8 mouse cellular contexts compared by ENCODE assay signal in genomic region chr8:45110064-45110812, GRCm38 (mm10). TPM values are rescaled to one million over a fixed set of nuclear protein-coding genes. Genes with fewer than 3 reads are reported as not detected.
DNase-seq lines count a peak whose midpoint lies in the region; ATAC-seq and TF ChIP-seq lines count a peak whose summit lies in the region.

No protein-coding gene starts in this region.

- H3K27me3 ChIP-seq in kidney, embryonic 15.5 days = peaks cover 27% of the 10 kb centered on the region
- H3K27me3 ChIP-seq in embryonic facial prominence, embryonic 13.5 days = peaks cover 25% of the 10 kb centered on the region
- no peaks in the 10 kb centered on the region for H3K27me3 ChIP-seq in intestine, embryonic 15.5 days (replicated peaks)
- H3K27me3 ChIP-seq in myocyte (ENCODE audit: control insufficient read depth, insufficient read depth, insufficient read length) = no peaks in the 10 kb centered on the region

- peak overlapping the region; percentile 33 for H3K4me3 ChIP-seq in kidney, embryonic 15.5 days (replicated peaks)
- H3K4me3 ChIP-seq in embryonic facial prominence, embryonic 13.5 days = peak overlapping the region; percentile 35
- H3K4me3 ChIP-seq in intestine, embryonic 15.5 days (replicated peaks) = peak overlapping the region; percentile 14; the same call in 1 of the 2 replicates
- no peak overlapping the region for H3K4me3 ChIP-seq in myocyte

- no peaks in the 10 kb centered on the region for H3K9me3 ChIP-seq in kidney, embryonic 15.5 days (replicated peaks)
- no peaks in the 10 kb centered on the region for H3K9me3 ChIP-seq in embryonic facial prominence, embryonic 13.5 days
- no peaks in the 10 kb centered on the region for H3K9me3 ChIP-seq in intestine, embryonic 15.5 days

- no peak overlapping the region for H3K9ac ChIP-seq in kidney, embryonic 15.5 days
- peak overlapping the region; percentile 21; the same call in 1 of the 2 replicates for H3K9ac ChIP-seq in embryonic facial prominence, embryonic 13.5 days
- no peak overlapping the region for H3K9ac ChIP-seq in intestine, embryonic 15.5 days

- H3K4me1 ChIP-seq in kidney, embryonic 15.5 days = peaks cover 16% of the 10 kb centered on the region
- H3K4me1 ChIP-seq in embryonic facial prominence, embryonic 13.5 days = peaks cover 17% of the 10 kb centered on the region; the same call in 1 of the 2 replicates
- no peaks in the 10 kb centered on the region for H3K4me1 ChIP-seq in intestine, embryonic 15.5 days (replicated peaks)

- ATAC-seq in kidney, embryonic 15.5 days (replicated peaks; ENCODE audit: low FRiP score) = no peak
- ATAC-seq in embryonic facial prominence, embryonic 13.5 days (ENCODE audit: insufficient number of reproducible peaks, insufficient read depth, low FRiP score, low TSS enrichment, low read depth) = 0 out of 2 replicates have a peak, but pooled peaks have one; percentile 59
- ATAC-seq in intestine, embryonic 15.5 days = peak; percentile 45

- TF ChIP-seq POLR2A in myocyte (IDR thresholded peaks at IDR 0.05; ENCODE audit: insufficient read length, low read depth) = no peak

- no peak for DNase-seq in kidney, adult 8-10 months
- DNase-seq in gastrocnemius, postnatal 14 days = no peak
- no peak for DNase-seq in ovary, adult 18-20 months (ENCODE audit: low spot score)
- DNase-seq in kidney, adult 9 months = no peak

- 6% methylated on average over 16 of the region's 16 CpGs for WGBS in kidney, embryonic 15.5 days
- WGBS in embryonic facial prominence, embryonic 13.5 days = 9% methylated on average over 16 of the region's 16 CpGs
- WGBS in intestine, embryonic 15.5 days = 5% methylated on average over 16 of the region's 16 CpGs

- H3K4me2 ChIP-seq in kidney, embryonic 15.5 days = peak overlapping the region; percentile 59
- H3K4me2 ChIP-seq in embryonic facial prominence, embryonic 13.5 days = peak overlapping the region; percentile 60
- H3K4me2 ChIP-seq in intestine, embryonic 15.5 days (replicated peaks) = peak overlapping the region; percentile 44
- H3K4me2 ChIP-seq in myocyte (ENCODE audit: low read depth) = peak overlapping the region; percentile 42

- intact Hi-C loops in gastrocnemius, postnatal 14 days (cut with DNase I; ENCODE audit: low total_unique reads) = no loop called here

- no peaks in the 10 kb centered on the region for H3K79me2 ChIP-seq in myocyte (ENCODE audit: control insufficient read depth, insufficient read depth)

- H3ac ChIP-seq in myocyte (ENCODE audit: control insufficient read depth, insufficient read length) = no peak overlapping the region

- H3K27ac ChIP-seq in kidney, embryonic 15.5 days = no peak overlapping the region
- no peak overlapping the region for H3K27ac ChIP-seq in embryonic facial prominence, embryonic 13.5 days
- H3K27ac ChIP-seq in intestine, embryonic 15.5 days = no peak overlapping the region

- no peaks in the 10 kb centered on the region for H3K36me3 ChIP-seq in kidney, embryonic 15.5 days
- H3K36me3 ChIP-seq in embryonic facial prominence, embryonic 13.5 days = no peaks in the 10 kb centered on the region
- no peaks in the 10 kb centered on the region for H3K36me3 ChIP-seq in intestine, embryonic 15.5 days
- no peaks in the 10 kb centered on the region for H3K36me3 ChIP-seq in myocyte (ENCODE audit: control insufficient read depth, insufficient read depth)

TF ChIP-seq in myocyte, 11 proteins besides CTCF, POLR2A, EP300 and RAD21:
- TF ChIP-seq TCF12 (IDR thresholded peaks at IDR 0.05; ENCODE audit: insufficient read depth, poor library complexity, severe bottlenecking) = no peak
- TF ChIP-seq POLR2AphosphoS2 (IDR thresholded peaks at IDR 0.05; ENCODE audit: insufficient read length, low read depth) = no peak
- TF ChIP-seq MYOD1 (IDR thresholded peaks at IDR 0.05; ENCODE audit: control insufficient read depth in 1 of 3, insufficient read length in 2 of 3, low read depth in 2 of 3) = no peak
- TF ChIP-seq E2F4 (IDR thresholded peaks at IDR 0.05; ENCODE audit: insufficient read depth) = no peak
- TF ChIP-seq MAX (IDR thresholded peaks at IDR 0.05; ENCODE audit: low read depth) = no peak
- no peak for TF ChIP-seq USF1 (IDR thresholded peaks at IDR 0.05; ENCODE audit: low read depth)
- no peak for TF ChIP-seq REST (IDR thresholded peaks at IDR 0.05; ENCODE audit: insufficient read depth, insufficient read length)
- TF ChIP-seq CEBPB (IDR thresholded peaks at IDR 0.05; ENCODE audit: insufficient read depth, poor library complexity, severe bottlenecking) = no peak
- TF ChIP-seq MYOG (IDR thresholded peaks at IDR 0.05; ENCODE audit: control insufficient read depth in 1 of 3, insufficient read depth in 1 of 3, insufficient read length in 2 of 3, low read depth in 2 of 3) = no peak
- no peak for TF ChIP-seq SRF (IDR thresholded peaks at IDR 0.05; ENCODE audit: control insufficient read depth, insufficient read length, low read depth)
- TF ChIP-seq TCF3 (IDR thresholded peaks at IDR 0.05; ENCODE audit: insufficient read length, low read depth) = no peak

RNA-seq across cellular contexts. Expression of gene Mtnr1a, which starts 41.3 kb away (rescaled TPM):
- 0.26 and 0.31 TPM in 2 replicates for polyA plus RNA-seq in kidney, embryonic 15.5 days (2015; fragmentation: Nextera tagmentation; extraction: Ambion mirVana)
- polyA plus RNA-seq in embryonic facial prominence, embryonic 13.5 days (2015; fragmentation: Nextera tagmentation; extraction: Ambion mirVana) = not detected in 2 replicates
- polyA plus RNA-seq in intestine, embryonic 15.5 days (2015; fragmentation: Nextera tagmentation; extraction: Ambion mirVana) = 0.26 and 0.28 TPM in 2 replicates
- polyA plus RNA-seq in myocyte (2012; fragmentation: generic; extraction: Trizol) = not detected
- not detected for total RNA-seq in gastrocnemius, postnatal 14 days (2021)
